Mouse (Mus musculus) effector memory CD4-positive, alpha-beta T cell, adult 7 months (primary cell): ENCODE results near the gene Olfr601. TPM values are rescaled to one million over a fixed set of nuclear protein-coding genes. Genes with fewer than 3 reads are reported as not detected.

Source experiments
- polyA plus RNA-seq: library from polyadenylated mRNA; unstranded; fragments of 100-300 nt; shearing (Covaris generic); gene quantifications from one replicate; pipeline ENCODE4 v1.2.1, GENCODE M21; 2017

Olfr601 gene
- not detected for polyA plus RNA-seq

DNA sequence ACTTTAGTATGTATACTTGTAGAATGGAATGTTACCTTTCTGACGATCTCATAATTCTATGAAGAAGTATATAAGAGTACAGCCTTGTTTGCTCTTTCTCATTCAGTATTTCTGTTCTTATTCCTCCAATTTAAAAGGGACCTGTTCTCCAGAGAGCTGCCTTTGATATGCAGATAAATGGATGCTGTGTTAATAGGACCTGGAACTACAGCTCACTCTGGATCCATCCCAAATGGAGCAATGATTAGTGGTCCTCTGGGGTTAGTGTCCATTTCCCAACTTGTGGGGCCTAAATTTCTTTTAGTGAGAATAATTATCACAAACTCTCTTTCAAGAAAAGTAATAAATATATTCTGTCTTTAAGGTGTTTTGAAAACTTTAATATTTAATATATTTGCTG, at the start of gene Olfr601:
Gene Olfr601 (minus strand): TSS at position 101 of the 400 bp plus-strand sequence.

DNA sequence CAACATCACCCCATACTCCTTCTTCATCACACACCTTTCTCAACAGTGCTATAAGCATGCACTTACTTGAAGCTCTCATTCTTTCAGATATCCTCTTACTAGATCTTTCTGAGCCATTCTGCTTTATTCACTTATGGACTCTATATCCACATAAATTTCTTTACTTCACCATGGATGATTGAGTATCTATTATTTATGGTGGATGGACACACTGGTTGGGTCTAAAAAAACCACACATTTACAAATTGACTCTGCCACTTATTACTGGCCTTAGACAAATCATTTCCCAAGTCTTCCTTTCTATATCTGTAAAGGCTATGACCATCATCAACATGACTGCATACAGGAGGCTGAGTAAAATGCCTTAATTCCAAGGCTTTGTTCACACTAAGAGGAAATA, 23.6 kb upstream of the Olfr601 start, which contains the start of gene Olfr603:
Gene Olfr603 (minus strand): TSS at position 101 of the 400 bp plus-strand sequence.

DNA sequence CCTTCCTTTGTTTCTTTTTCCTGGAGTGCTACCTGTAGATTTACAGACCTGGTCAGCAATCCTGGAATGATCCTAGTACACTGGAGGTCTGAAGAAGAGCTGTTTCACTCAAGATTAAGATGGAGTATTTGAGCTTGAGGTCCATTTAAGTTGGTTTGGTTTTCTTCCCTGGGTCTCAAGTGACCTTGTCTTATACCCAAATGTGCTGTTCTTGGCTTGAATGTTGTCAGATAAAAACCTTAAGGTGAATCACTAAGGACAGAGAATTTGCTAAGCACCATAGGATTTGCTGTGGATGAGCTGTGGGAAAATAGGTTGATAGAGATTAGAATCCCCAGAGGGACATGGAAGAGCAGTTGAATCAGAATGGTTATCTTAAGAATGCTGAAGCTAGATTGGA, 12.9 kb downstream of the Olfr601 start, which contains the start of gene Olfr600:
Gene Olfr600 (minus strand): TSS at position 101 of the 400 bp plus-strand sequence.

DNA sequence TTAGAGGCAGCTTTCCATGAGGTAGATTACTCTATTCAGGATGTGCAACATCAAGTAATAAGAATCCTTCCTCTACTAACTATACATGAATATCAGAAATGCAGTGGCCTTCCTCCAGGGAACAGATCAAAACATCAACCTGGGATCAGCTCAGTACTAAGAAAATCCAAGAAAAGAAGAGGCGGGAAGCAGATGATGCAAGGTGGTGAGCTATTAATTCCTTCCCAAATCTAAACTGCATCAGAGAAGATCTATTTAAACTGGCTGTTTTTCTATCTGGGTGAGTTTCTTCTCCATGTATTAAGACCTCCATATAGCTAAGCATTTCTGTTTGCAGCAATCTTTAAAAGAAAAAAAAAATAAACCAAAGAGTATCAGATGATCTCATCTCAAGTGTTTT, 26.8 kb downstream of the Olfr601 start, which contains the start of gene Olfr599:
Gene Olfr599 (plus strand): TSS at position 301 of the 400 bp plus-strand sequence.

DNA sequence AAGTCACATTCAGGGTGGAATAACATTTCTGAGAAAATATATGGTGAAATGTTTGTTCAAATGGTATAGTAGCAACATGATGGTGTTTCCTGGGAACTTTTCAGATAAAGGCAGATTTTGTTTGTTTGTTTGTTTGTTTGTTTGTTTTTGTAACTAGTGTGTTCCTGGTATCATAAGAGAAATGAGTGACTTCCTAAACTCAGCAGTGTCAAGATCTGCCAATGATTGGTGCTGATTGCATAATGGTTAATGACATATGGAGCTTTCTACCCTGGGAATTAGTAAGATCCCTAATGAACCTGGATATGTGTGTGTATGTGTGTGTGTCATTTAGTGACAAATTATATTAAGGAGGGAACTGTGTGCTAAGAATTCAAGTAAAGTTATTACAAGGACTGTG, 39.2 kb downstream of the Olfr601 start, which contains the start of gene Olfr598:
Gene Olfr598 (plus strand): TSS at position 301 of the 400 bp plus-strand sequence.

DNA sequence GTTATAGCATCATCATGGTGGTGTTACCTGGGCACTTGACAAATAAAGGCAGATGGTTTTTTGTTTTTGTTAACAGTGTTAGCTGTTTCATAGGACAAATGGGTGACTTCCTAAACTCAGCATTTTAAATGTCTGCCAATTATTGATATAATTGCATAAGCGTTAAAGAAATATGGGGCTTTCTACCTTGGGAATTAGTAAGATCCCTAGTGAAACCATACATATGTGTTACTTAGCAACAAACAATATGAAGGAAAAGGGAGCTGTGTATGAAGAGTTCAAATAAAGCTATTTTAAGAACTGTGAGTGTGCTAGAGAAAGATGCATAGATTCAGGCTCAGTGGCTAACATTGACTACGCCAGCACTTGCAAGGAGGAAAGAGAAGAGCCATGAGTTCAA, 46.4 kb downstream of the Olfr601 start, which contains the start of gene Olfr597:
Gene Olfr597 (plus strand): TSS at position 301 of the 400 bp plus-strand sequence.

Other genes with a start within 250 kb of the Olfr601 start
- not detected for gene Olfr586, start 237.0 kb downstream of the Olfr601 start, polyA plus RNA-seq
- gene Olfr588-ps1, start 221.8 kb downstream of the Olfr601 start, polyA plus RNA-seq = not detected
- not detected for gene Olfr589, start 206.3 kb downstream of the Olfr601 start, polyA plus RNA-seq
- 0.07 TPM for gene Olfr591, start 184.3 kb downstream of the Olfr601 start, polyA plus RNA-seq
- gene Olfr592, start 177.9 kb downstream of the Olfr601 start, polyA plus RNA-seq = not detected
- gene Olfr593, start 150.8 kb downstream of the Olfr601 start, polyA plus RNA-seq = not detected
- gene Olfr594, start 145.7 kb downstream of the Olfr601 start, polyA plus RNA-seq = 0.27 TPM
- gene Usp17ld, start 110.2 kb downstream of the Olfr601 start, polyA plus RNA-seq = not detected
- gene Olfr596, start 57.0 kb downstream of the Olfr601 start, polyA plus RNA-seq = not detected
- gene Olfr597, start 46.3 kb downstream of the Olfr601 start, polyA plus RNA-seq = not detected
- gene Olfr598, start 39.1 kb downstream of the Olfr601 start, polyA plus RNA-seq = not detected
- not detected for gene Olfr599, start 26.7 kb downstream of the Olfr601 start, polyA plus RNA-seq
- gene Olfr600, start 13.0 kb downstream of the Olfr601 start, polyA plus RNA-seq = not detected
- gene Olfr603, start 23.5 kb upstream of the Olfr601 start, polyA plus RNA-seq = not detected
- gene Usp17lc, start 52.4 kb upstream of the Olfr601 start, polyA plus RNA-seq = not detected
- not detected for gene Olfr605, start 82.8 kb upstream of the Olfr601 start, polyA plus RNA-seq
- not detected for gene Olfr606, start 86.4 kb upstream of the Olfr601 start, polyA plus RNA-seq
- gene Olfr607, start 101.5 kb upstream of the Olfr601 start, polyA plus RNA-seq = not detected
- gene Olfr608, start 107.2 kb upstream of the Olfr601 start, polyA plus RNA-seq = not detected
- gene Olfr609, start 135.4 kb upstream of the Olfr601 start, polyA plus RNA-seq = not detected
- gene Olfr610, start 149.5 kb upstream of the Olfr601 start, polyA plus RNA-seq = not detected
- not detected for gene Olfr611, start 158.2 kb upstream of the Olfr601 start, polyA plus RNA-seq
- gene Olfr612, start 180.1 kb upstream of the Olfr601 start, polyA plus RNA-seq = not detected
- gene Olfr613, start 185.4 kb upstream of the Olfr601 start, polyA plus RNA-seq = not detected
- 0.23 TPM for gene Olfr615, start 193.4 kb upstream of the Olfr601 start, polyA plus RNA-seq
- gene Olfr616, start 206.5 kb upstream of the Olfr601 start, polyA plus RNA-seq = not detected
- not detected for gene Olfr617, start 210.4 kb upstream of the Olfr601 start, polyA plus RNA-seq
- not detected for gene Olfr618, start 227.4 kb upstream of the Olfr601 start, polyA plus RNA-seq
- gene Olfr619, start 237.9 kb upstream of the Olfr601 start, polyA plus RNA-seq = not detected
- 0.45 TPM for gene Olfr620, start 249.9 kb upstream of the Olfr601 start, polyA plus RNA-seq